ENCODE assay signal across 18 mouse cellular contexts in genomic region chr17:13740796-13741195, GRCm38 (mm10). TPM values are rescaled to one million over a fixed set of nuclear protein-coding genes. Genes with fewer than 3 reads are reported as not detected.
DNase-seq lines count a peak whose midpoint lies in the region; ATAC-seq lines count a peak whose summit lies in the region.
"Had no signal": no experiment of that assay in that cellular context is flagged by ENCODE, and none has a peak within 500 bp of the region (broad histone marks: within the 10 kb centered on the region; RNA-seq: fewer than 3 reads in every experiment).

No protein-coding gene starts in this region.

- 21% methylated on average over 2 of the region's 2 CpGs for WGBS in heart, embryonic 11.5 days (ENCODE audit: insufficient replicate concordance)
- 24% methylated on average over 2 of the region's 2 CpGs for WGBS in lung, embryonic 16.5 days
- 47% methylated on average over 2 of the region's 2 CpGs for WGBS in embryonic facial prominence, embryonic 10.5 days
- 25% methylated on average over 2 of the region's 2 CpGs for WGBS in stomach, embryonic 16.5 days

- H3K36me3 ChIP-seq in heart, embryonic 11.5 days (ENCODE audit: control insufficient read depth, insufficient read depth, low read length): no peaks in the 10 kb centered on the region
- no peaks in the 10 kb centered on the region for H3K36me3 ChIP-seq in lung, embryonic 16.5 days (ENCODE audit: control insufficient read depth, insufficient read depth, low read length)
- no peaks in the 10 kb centered on the region for H3K36me3 ChIP-seq in embryonic facial prominence, embryonic 10.5 days (replicated peaks)
- no peaks in the 10 kb centered on the region for H3K36me3 ChIP-seq in stomach, embryonic 16.5 days (ENCODE audit: control insufficient read depth, insufficient read depth, low read length)
- H3K36me3 ChIP-seq: embryonic facial prominence, embryonic 15.5 days; hindbrain, embryonic 12.5 days; limb, embryonic 13.5 days had no signal

- DNase-seq in heart, postnatal 25 days (ENCODE audit: low spot score): no peak
- DNase-seq in lung, postnatal 14 days: no peak
- DNase-seq in embryonic facial prominence, embryonic 10.5 days (ENCODE audit: low spot score): no peak
- no peak for DNase-seq in layer of hippocampus, adult 9-11 months
- DNase-seq: adrenal gland, postnatal 25 days; kidney, adult 18-20 months; liver, postnatal 0 days; right cerebral cortex, postnatal 14 days; thymus, postnatal 36 days had no signal

- no peak overlapping the region for H3K4me3 ChIP-seq in heart, embryonic 11.5 days (ENCODE audit: low read depth, low read length)
- H3K4me3 ChIP-seq in lung, embryonic 16.5 days (ENCODE audit: low read length): no peak overlapping the region
- no peak overlapping the region for H3K4me3 ChIP-seq in embryonic facial prominence, embryonic 10.5 days
- no peak overlapping the region for H3K4me3 ChIP-seq in stomach, embryonic 16.5 days (replicated peaks; ENCODE audit: low read length)
- H3K4me3 ChIP-seq: embryonic facial prominence, embryonic 15.5 days; forebrain, embryonic 13.5 days; hindbrain, embryonic 12.5 days; limb, embryonic 13.5 days had no signal

- no peak overlapping the region for H3K4me2 ChIP-seq in heart, embryonic 11.5 days
- H3K4me2 ChIP-seq in lung, embryonic 16.5 days (ENCODE audit: low read depth, low read length): no peak overlapping the region
- peak overlapping the region; percentile 21; the same call in 1 of the 2 replicates for H3K4me2 ChIP-seq in stomach, embryonic 16.5 days (ENCODE audit: low read depth, low read length)
- H3K4me2 ChIP-seq: embryonic facial prominence, embryonic 15.5 days; forebrain, embryonic 13.5 days; hindbrain, embryonic 12.5 days; limb, embryonic 13.5 days; midbrain, embryonic 11.5 days had no signal

- intact Hi-C loops in heart, postnatal 25 days (cut with DNase I): loop anchor here (2.0 kb wide), 1 partner anchor 18 kb away; no protein-coding TSS in a partner anchor

- H3K9me3 ChIP-seq in heart, embryonic 11.5 days (replicated peaks; ENCODE audit: control insufficient read depth, low read length): no peaks in the 10 kb centered on the region
- no peaks in the 10 kb centered on the region for H3K9me3 ChIP-seq in lung, embryonic 16.5 days (ENCODE audit: control insufficient read depth, low read length)
- no peaks in the 10 kb centered on the region for H3K9me3 ChIP-seq in embryonic facial prominence, embryonic 10.5 days
- H3K9me3 ChIP-seq in stomach, embryonic 16.5 days (replicated peaks; ENCODE audit: control insufficient read depth, low read length): no peaks in the 10 kb centered on the region
- H3K9me3 ChIP-seq: embryonic facial prominence, embryonic 15.5 days; forebrain, embryonic 13.5 days; hindbrain, embryonic 12.5 days; limb, embryonic 13.5 days had no signal

- no peak overlapping the region for H3K9ac ChIP-seq in heart, embryonic 11.5 days (ENCODE audit: low read depth, low read length)
- no peak overlapping the region for H3K9ac ChIP-seq in lung, embryonic 16.5 days (ENCODE audit: low read length)
- H3K9ac ChIP-seq in stomach, embryonic 16.5 days (ENCODE audit: low read length): 0 out of 2 replicates have a peak overlapping the region, but pooled peaks have one; percentile 36
- H3K9ac ChIP-seq: embryonic facial prominence, embryonic 15.5 days; forebrain, embryonic 13.5 days; hindbrain, embryonic 12.5 days; limb, embryonic 13.5 days; liver, postnatal 0 days had no signal

- peaks cover 66% of the 10 kb centered on the region for H3K4me1 ChIP-seq in heart, embryonic 11.5 days (ENCODE audit: control insufficient read depth, insufficient read depth, low read length)
- peaks cover 64% of the 10 kb centered on the region for H3K4me1 ChIP-seq in lung, embryonic 16.5 days (replicated peaks; ENCODE audit: control insufficient read depth, insufficient read depth, low read length)
- H3K4me1 ChIP-seq in embryonic facial prominence, embryonic 10.5 days: peaks cover 51% of the 10 kb centered on the region
- peaks cover 38% of the 10 kb centered on the region for H3K4me1 ChIP-seq in stomach, embryonic 16.5 days (ENCODE audit: control insufficient read depth, insufficient read depth, low read length)

- H3K27ac ChIP-seq in heart, embryonic 11.5 days (ENCODE audit: low read depth, low read length): 0 out of 2 replicates have a peak overlapping the region, but pooled peaks have one; percentile 35
- H3K27ac ChIP-seq in lung, embryonic 16.5 days (ENCODE audit: low read length): peak overlapping the region; percentile 13
- 0 out of 2 replicates have a peak overlapping the region, but pooled peaks have one; percentile 8 for H3K27ac ChIP-seq in embryonic facial prominence, embryonic 10.5 days (replicated peaks)
- peak overlapping the region; percentile 97 for H3K27ac ChIP-seq in stomach, embryonic 16.5 days (ENCODE audit: low read length)
- H3K27ac ChIP-seq: embryonic facial prominence, embryonic 15.5 days; forebrain, embryonic 13.5 days; hindbrain, embryonic 12.5 days; limb, embryonic 13.5 days had no signal

- ATAC-seq in heart, embryonic 11.5 days (replicated peaks; ENCODE audit: insufficient number of reproducible peaks, low FRiP score, low TSS enrichment): no peak
- no peak for ATAC-seq in lung, embryonic 16.5 days (ENCODE audit: low read depth)
- ATAC-seq in stomach, embryonic 16.5 days (ENCODE audit: insufficient read depth, low FRiP score): no peak
- ATAC-seq: forebrain, embryonic 13.5 days; liver, postnatal 0 days had no signal

- H3K27me3 ChIP-seq in heart, embryonic 11.5 days (ENCODE audit: control insufficient read depth, insufficient read depth, low read length): no peaks in the 10 kb centered on the region
- H3K27me3 ChIP-seq in lung, embryonic 16.5 days (ENCODE audit: control insufficient read depth, insufficient read depth, low read depth, low read length): no peaks in the 10 kb centered on the region
- H3K27me3 ChIP-seq in embryonic facial prominence, embryonic 10.5 days (replicated peaks; ENCODE audit: low read depth, poor library complexity, severe bottlenecking): no peaks in the 10 kb centered on the region
- H3K27me3 ChIP-seq in stomach, embryonic 16.5 days (ENCODE audit: control insufficient read depth, insufficient read depth, low read length): no peaks in the 10 kb centered on the region
- H3K27me3 ChIP-seq: embryonic facial prominence, embryonic 15.5 days; forebrain, embryonic 13.5 days; hindbrain, embryonic 12.5 days; limb, embryonic 13.5 days had no signal

RNA-seq across cellular contexts. Expression of gene Afdn, which starts 19.5 kb away (rescaled TPM):
- 87.1 and 95.8 TPM in 2 replicates for polyA plus RNA-seq in heart, embryonic 11.5 days (2014; fragmentation: Nextera tagmentation; extraction: Ambion mirVana)
- 10 to 100 TPM; 87.9 to 96.9 TPM for total RNA-seq in heart, postnatal 25 days (2021)
- polyA plus RNA-seq in lung, embryonic 16.5 days (2015; fragmentation: Nextera tagmentation; extraction: Ambion mirVana): 77.3 and 92.6 TPM in 2 replicates
- polyA plus RNA-seq in embryonic facial prominence, embryonic 10.5 days (2016; fragmentation: Nextera tagmentation; extraction: Ambion mirVana): 61.0 and 64.8 TPM in 2 replicates
- polyA plus RNA-seq in stomach, embryonic 16.5 days (2015; fragmentation: Nextera tagmentation; extraction: Ambion mirVana): 59.7 and 63.7 TPM in 2 replicates

RNA-seq across cellular contexts. Expression of gene Tcte2, which starts 20.8 kb away (rescaled TPM):
- polyA plus RNA-seq in heart, embryonic 11.5 days (2014; fragmentation: Nextera tagmentation; extraction: Ambion mirVana): 2.5 and 5.5 TPM in 2 replicates
- total RNA-seq in heart, postnatal 25 days (2021): 1 to 10 TPM; 4.4 to 5.6 TPM
- polyA plus RNA-seq in lung, embryonic 16.5 days (2015; fragmentation: Nextera tagmentation; extraction: Ambion mirVana): 4.6 and 4.8 TPM in 2 replicates
- 2.8 and 3.3 TPM in 2 replicates for polyA plus RNA-seq in embryonic facial prominence, embryonic 10.5 days (2016; fragmentation: Nextera tagmentation; extraction: Ambion mirVana)
- polyA plus RNA-seq in stomach, embryonic 16.5 days (2015; fragmentation: Nextera tagmentation; extraction: Ambion mirVana): 5.9 and 6.2 TPM in 2 replicates
- total RNA-seq: MEL had no signal

Comparison
In these comparisons a context has a peak if more than half of its experiments do, and no peak if none do; other contexts are left out.
1. H3K27ac ChIP-seq: peak in every context shown above with its lines; median percentile 97 in stomach, embryonic 16.5 days; 35 in heart, embryonic 11.5 days; 13 in lung, embryonic 16.5 days; 8 in embryonic facial prominence, embryonic 10.5 days.